Comparison of ENCODE assay signal across 7 mouse cellular contexts in the genomic region with DNA sequence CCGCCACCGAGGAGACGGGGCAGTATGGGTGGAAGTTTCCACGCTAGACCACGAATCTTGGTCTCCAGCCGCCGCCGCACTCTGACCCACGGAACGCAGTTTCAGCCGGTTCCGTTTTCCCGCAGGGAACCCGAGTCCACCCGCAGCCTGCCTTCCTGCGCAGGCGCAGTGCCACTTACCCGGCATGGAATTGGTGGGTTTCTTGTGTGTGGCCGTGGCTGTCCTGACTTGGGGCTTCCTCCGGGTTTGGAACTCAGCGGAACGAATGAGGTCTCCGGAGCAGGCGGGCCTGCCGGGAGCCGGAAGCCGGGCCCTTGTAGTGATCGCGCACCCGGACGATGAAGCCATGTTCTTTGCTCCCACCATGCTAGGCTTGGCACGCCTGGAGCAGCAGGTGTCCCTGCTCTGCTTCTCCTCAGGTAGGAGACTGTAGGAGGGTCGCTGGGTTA. TPM values are rescaled to one million over a fixed set of nuclear protein-coding genes. Genes with fewer than 3 reads are reported as not detected.
DNase-seq lines count a peak whose midpoint lies in the region; ATAC-seq lines count a peak whose summit lies in the region.

TSS of gene Pigl (plus strand) at position 185 of the 449 bp plus-strand sequence.
TSS of gene Ncor1 (minus strand) at position 266 of the 449 bp plus-strand sequence.

- H3K4me1 ChIP-seq in embryonic facial prominence, embryonic 10.5 days, result peaks cover 26% of the 10 kb centered on the region
- peaks cover 6% of the 10 kb centered on the region for H3K4me1 ChIP-seq in limb, embryonic 10.5 days
- H3K4me1 ChIP-seq in midbrain, embryonic 12.5 days, result peaks cover 10% of the 10 kb centered on the region

- peak within 1 kb of the TSS; percentile 95 for H3K4me3 ChIP-seq in embryonic facial prominence, embryonic 10.5 days
- peak within 1 kb of the TSS; percentile 96 for H3K4me3 ChIP-seq in limb, embryonic 10.5 days
- peak within 1 kb of the TSS; percentile 95 for H3K4me3 ChIP-seq in midbrain, embryonic 12.5 days

- no peaks in the 10 kb centered on the region for H3K9me3 ChIP-seq in embryonic facial prominence, embryonic 10.5 days
- no peaks in the 10 kb centered on the region for H3K9me3 ChIP-seq in limb, embryonic 10.5 days (replicated peaks)
- no peaks in the 10 kb centered on the region for H3K9me3 ChIP-seq in midbrain, embryonic 12.5 days

- H3K36me3 ChIP-seq in embryonic facial prominence, embryonic 10.5 days (replicated peaks), result peaks cover 7% of the 10 kb centered on the region
- H3K36me3 ChIP-seq in limb, embryonic 10.5 days, result peaks cover 4% of the 10 kb centered on the region; the same call in 1 of the 2 replicates
- H3K36me3 ChIP-seq in midbrain, embryonic 12.5 days, result no peaks in the 10 kb centered on the region

- WGBS in embryonic facial prominence, embryonic 10.5 days, result under 1% methylated on average over 33 of the region's 33 CpGs
- under 1% methylated on average over 33 of the region's 33 CpGs for WGBS in limb, embryonic 10.5 days
- under 1% methylated on average over 33 of the region's 33 CpGs for WGBS in midbrain, embryonic 12.5 days

- peak within 1 kb of the TSS; percentile 99 for H3K9ac ChIP-seq in midbrain, embryonic 12.5 days (replicated peaks)

- H3K4me2 ChIP-seq in midbrain, embryonic 12.5 days (replicated peaks), result peak within 1 kb of the TSS; percentile 73

- peak within 1 kb of the TSS; percentile 99 for H3K27ac ChIP-seq in embryonic facial prominence, embryonic 10.5 days (replicated peaks)
- peak within 1 kb of the TSS; percentile 100 for H3K27ac ChIP-seq in limb, embryonic 10.5 days
- peak within 1 kb of the TSS; percentile 97 for H3K27ac ChIP-seq in midbrain, embryonic 12.5 days (replicated peaks)

- ATAC-seq in midbrain, embryonic 12.5 days (ENCODE audit: low FRiP score, low read depth), result peak; percentile 75

- peak; percentile 92 for DNase-seq in adrenal gland, postnatal 14 days
- DNase-seq in embryonic facial prominence, embryonic 10.5 days (ENCODE audit: low spot score), result peak; percentile 90
- DNase-seq in heart, adult 11 months, result peak; percentile 99
- peak; percentile 88 for DNase-seq in kidney, adult 18-20 months
- DNase-seq in limb, embryonic 10.5 days (ENCODE audit: low spot score), result peak; percentile 89
- peak; percentile 87 for DNase-seq in skeletal muscle tissue, adult 2 months (ENCODE audit: low read depth, low spot score)

- H3K27me3 ChIP-seq in embryonic facial prominence, embryonic 10.5 days (replicated peaks; ENCODE audit: low read depth, poor library complexity, severe bottlenecking), result no peaks in the 10 kb centered on the region
- no peaks in the 10 kb centered on the region for H3K27me3 ChIP-seq in limb, embryonic 10.5 days (ENCODE audit: low read depth, poor library complexity, severe bottlenecking)
- H3K27me3 ChIP-seq in midbrain, embryonic 12.5 days, result no peaks in the 10 kb centered on the region

RNA-seq across cellular contexts. Expression of gene Pigl, which starts in this region (rescaled TPM):
- total RNA-seq in adrenal gland, postnatal 14 days (2021), result 6.9 and 7.7 TPM in 2 replicates
- 14.7 and 15.9 TPM in 2 replicates for polyA plus RNA-seq in embryonic facial prominence, embryonic 10.5 days (2016; fragmentation: Nextera tagmentation; extraction: Ambion mirVana)
- polyA plus RNA-seq in limb, embryonic 10.5 days (2016; fragmentation: Nextera tagmentation; extraction: Ambion mirVana), result 13.5 and 13.9 TPM in 2 replicates
- 11.2 and 12.0 TPM in 2 replicates for polyA plus RNA-seq in midbrain, embryonic 12.5 days (2016; fragmentation: Nextera tagmentation; extraction: Ambion mirVana)

RNA-seq across cellular contexts. Expression of gene Ncor1, which starts in this region (rescaled TPM):
- total RNA-seq in adrenal gland, postnatal 14 days (2021), result 197 and 214 TPM in 2 replicates
- polyA plus RNA-seq in embryonic facial prominence, embryonic 10.5 days (2016; fragmentation: Nextera tagmentation; extraction: Ambion mirVana), result 137 and 144 TPM in 2 replicates
- polyA plus RNA-seq in limb, embryonic 10.5 days (2016; fragmentation: Nextera tagmentation; extraction: Ambion mirVana), result 127 and 144 TPM in 2 replicates
- polyA plus RNA-seq in midbrain, embryonic 12.5 days (2016; fragmentation: Nextera tagmentation; extraction: Ambion mirVana), result 201 and 209 TPM in 2 replicates

Comparison
In these comparisons a context has a peak if more than half of its experiments do, and no peak if none do; other contexts are left out.
1. Peak in every context shown above with its lines: DNase-seq, ATAC-seq, H3K4me3 ChIP-seq and H3K27ac ChIP-seq.